Mouse (Mus musculus) liver, embryonic 14 days (tissue): ENCODE measurements around the gene C1rl. TPM values are rescaled to one million over a fixed set of nuclear protein-coding genes. Genes with fewer than 3 reads are reported as not detected.

Experiments used
- polyA plus RNA-seq: library from polyadenylated mRNA; depleted of rRNA; stranded (reverse); fragments of >200 nt; gene quantifications from 2 replicates; pipeline ENCODE4 v1.2.3, GENCODE M21; 2012; rRNA removed

Gene C1rl
- polyA plus RNA-seq = 3.0 and 3.9 TPM in 2 replicates

DNA sequence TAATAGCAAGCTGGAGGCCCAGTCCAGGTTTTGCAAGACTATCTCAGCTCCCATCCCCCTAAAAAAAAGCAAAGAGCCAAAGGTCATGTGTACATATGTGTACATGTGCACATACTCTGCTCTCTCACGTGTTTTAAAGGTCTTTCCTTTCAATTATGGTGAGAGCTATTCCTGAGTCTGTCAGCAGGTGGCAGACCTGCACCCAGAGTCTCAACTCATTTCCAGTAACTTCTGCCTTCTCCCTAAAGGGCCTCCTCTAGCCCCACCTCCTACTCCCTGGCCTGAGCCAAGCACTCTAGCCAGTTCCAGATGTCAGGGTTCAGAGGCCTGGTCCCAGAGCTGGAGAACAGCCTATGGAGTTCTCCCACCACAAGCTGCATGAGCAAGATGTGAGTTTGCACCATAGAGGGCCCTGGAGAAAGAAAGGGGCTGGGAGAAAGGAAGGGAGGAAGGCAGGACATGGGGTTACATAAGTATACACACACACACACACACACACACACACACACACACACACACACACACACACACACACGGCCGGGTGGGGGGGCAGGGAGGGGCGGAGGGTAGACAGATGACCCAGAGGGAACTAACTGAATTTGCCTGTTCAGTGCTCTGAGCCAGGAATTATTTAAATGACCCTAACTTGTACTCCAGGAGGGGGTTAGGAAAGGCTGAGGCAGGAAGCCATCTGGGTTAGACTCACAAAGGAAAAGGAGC is at the start of gene C1rl:
Gene C1rl, plus strand, starts transcription at position 272 of the 720 bp plus-strand sequence.

DNA sequence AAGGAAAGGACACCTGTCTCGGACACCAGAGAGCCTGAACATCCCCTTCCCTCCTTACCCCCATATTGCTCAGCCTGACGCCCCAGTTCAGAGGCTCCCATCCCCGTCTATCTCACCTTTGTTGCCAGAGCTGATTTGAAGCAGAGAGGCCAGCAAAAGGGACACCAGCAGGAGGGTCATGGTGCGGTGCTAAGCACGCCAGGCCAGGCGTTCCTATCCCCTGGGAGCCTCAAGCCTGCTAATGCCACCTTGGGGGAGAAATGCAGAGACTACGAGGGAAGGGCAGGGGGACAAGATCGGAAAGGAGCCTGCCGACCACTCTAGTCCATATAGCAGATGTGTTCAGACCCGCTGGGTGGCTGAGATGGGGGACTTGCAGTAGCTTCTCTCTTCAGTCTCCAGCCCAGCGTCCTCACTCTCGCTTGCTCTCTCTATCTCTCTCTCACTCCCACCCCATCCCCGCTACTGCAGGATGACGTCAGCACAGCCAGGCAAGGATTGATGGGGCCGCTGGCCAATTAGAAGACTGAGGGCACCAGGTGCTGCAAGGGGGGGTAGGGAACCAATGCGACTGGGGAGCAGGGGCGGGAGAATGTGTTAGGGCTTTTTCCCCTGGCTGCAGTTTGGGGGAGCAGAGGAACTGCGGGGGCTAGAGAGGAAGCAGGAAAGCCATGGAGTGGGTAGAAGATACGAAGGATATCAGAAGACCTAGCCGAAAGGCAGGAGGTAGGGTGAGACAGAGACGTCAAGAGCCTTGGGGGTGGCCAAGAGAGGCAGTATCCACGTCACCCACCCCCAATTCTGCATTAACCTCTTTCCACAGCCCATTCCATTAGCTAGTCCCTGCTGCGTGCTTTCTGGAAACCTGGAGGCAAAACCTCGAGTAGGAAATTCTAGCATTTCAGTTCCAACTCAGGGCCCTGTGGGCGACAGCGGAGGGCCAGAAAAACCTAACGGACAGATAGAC is 28.3 kb upstream of the C1rl start, which contains the start of gene Clstn3:
Gene Clstn3, minus strand, starts transcription at position 490 of the 967 bp plus-strand sequence.

DNA sequence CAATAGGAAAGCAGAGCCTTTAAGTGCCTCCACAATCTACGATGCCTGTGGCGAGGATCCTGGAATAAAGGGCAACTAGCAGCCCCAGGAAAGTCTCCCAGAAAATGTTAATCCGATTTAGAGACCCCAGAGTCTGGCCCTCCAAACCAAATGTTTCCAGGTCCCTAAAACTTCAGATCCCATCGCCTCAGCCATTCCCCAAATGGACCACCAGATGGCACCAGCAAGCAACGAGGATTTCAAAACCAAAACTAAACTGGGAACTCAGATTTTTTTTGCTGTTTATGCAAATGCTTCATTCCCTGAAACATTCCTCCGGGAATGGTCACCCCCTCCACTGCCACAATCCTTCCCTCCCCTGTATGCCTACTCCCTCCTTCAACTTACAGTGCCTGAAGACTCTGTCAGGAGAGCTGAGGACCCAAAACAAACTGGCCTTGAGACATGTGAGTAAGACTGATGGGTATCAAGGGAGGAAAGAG is 19.5 kb downstream of the C1rl start, which contains the start of gene C1ra:
Gene C1ra, plus strand, starts transcription at position 51 of the 482 bp plus-strand sequence.

DNA sequence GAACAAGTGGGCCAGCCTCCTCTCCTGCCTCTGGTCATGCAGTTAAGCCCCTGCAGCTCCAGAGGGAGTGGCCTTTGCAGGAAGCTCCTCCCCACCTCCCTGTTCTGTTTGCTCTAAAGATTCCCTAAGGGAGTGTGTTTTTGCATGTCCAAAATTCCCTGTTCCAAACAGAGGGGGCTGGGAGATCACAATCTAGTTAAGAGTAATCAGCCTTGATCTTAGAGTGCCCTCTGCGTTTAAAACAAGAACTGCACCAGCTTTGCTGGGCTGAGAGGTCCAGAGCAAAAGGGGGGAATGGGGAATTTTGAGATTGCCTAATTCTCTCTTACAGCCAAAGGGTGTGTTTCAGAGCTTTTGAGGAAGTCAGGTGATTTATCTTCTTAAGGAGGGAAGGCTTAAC is 49.4 kb downstream of the C1rl start, which contains the start of gene C1s1:
Gene C1s1, minus strand, starts transcription at position 76 of the 400 bp plus-strand sequence.

Other genes with a start within 250 kb of the C1rl start
- gene Cd163, start 188.5 kb upstream of the C1rl start, polyA plus RNA-seq = 0.02 and 0.03 TPM in 2 replicates
- 11.7 and 13.9 TPM in 2 replicates for gene Pex5, start 78.0 kb upstream of the C1rl start, polyA plus RNA-seq
- gene Clstn3, start 28.3 kb upstream of the C1rl start, polyA plus RNA-seq = 2.3 and 2.7 TPM in 2 replicates
- gene C1ra, start 19.3 kb downstream of the C1rl start, polyA plus RNA-seq = 7.7 and 8.5 TPM in 2 replicates
- 39.2 and 48.1 TPM in 2 replicates for gene C1s1, start 49.2 kb downstream of the C1rl start, polyA plus RNA-seq
- not detected in 2 replicates for gene C1rb, start 77.2 kb downstream of the C1rl start, polyA plus RNA-seq
- gene C1s2, start 143.0 kb downstream of the C1rl start, polyA plus RNA-seq = 0.01 and 0.02 TPM in 2 replicates
- gene Lpcat3, start 169.9 kb downstream of the C1rl start, polyA plus RNA-seq = 57.0 and 65.6 TPM in 2 replicates
- gene Emg1, start 219.1 kb downstream of the C1rl start, polyA plus RNA-seq = 106 and 121 TPM in 2 replicates
- 117 and 139 TPM in 2 replicates for gene Phb2, start 219.2 kb downstream of the C1rl start, polyA plus RNA-seq
- 16.4 and 20.0 TPM in 2 replicates for gene Ptpn6, start 245.6 kb downstream of the C1rl start, polyA plus RNA-seq
- 40.8 and 45.6 TPM in 2 replicates for gene Grcc10, start 248.3 kb downstream of the C1rl start, polyA plus RNA-seq